Mouse (Mus musculus): Measurements from ENCODE around the gene Cit. TPM values are rescaled to one million over a fixed set of nuclear protein-coding genes. Genes with fewer than 3 reads are reported as not detected.
A peak's percentile ranks its signal among the peaks of the same experiment; 100 is the strongest.

The Cit gene
- polyA plus RNA-seq, 1 experiment from 2014 or later: 30.7 TPM

GRCm38 (mm10) chr5:115958344-115958743 lies 113.3 kb downstream of the Cit start:
- Histone ChIP-seq H3K27ac (replicated peaks; ENCODE audit: low read depth, low read length) (no peak overlapping the region), H3K9ac (ENCODE audit: low read length) (no peak overlapping the region), H3K9me3 (ENCODE audit: control insufficient read depth, low read length) (no peaks in the 10 kb centered on the region; the same call in 1 of the 2 replicates), H3K4me1 (ENCODE audit: control insufficient read depth, insufficient read depth, low read length) (no peaks in the 10 kb centered on the region), H3K36me3 (ENCODE audit: control insufficient read depth, insufficient read depth, low read length) (peaks cover 27% of the 10 kb centered on the region), H3K4me3 (ENCODE audit: low read depth, low read length) (no peak overlapping the region), H3K27me3 (ENCODE audit: control insufficient read depth, insufficient read depth, low read length) (no peaks in the 10 kb centered on the region), H3K4me2 (ENCODE audit: low read depth, severe bottlenecking) (no peak overlapping the region)
- DNase-seq (ENCODE audit: low spot score): no peak
- no peak for ATAC-seq (ENCODE audit: insufficient number of reproducible peaks, low FRiP score, low TSS enrichment, low read depth)
- 86% methylated on average over 1 of the region's 1 CpGs for WGBS

- 89% methylated on average over 11 of the region's 11 CpGs for WGBS
- Histone ChIP-seq H3K4me2 (ENCODE audit: low read depth, severe bottlenecking) (no peak overlapping the region), H3K4me1 (ENCODE audit: control insufficient read depth, insufficient read depth, low read length) (no peaks in the 10 kb centered on the region), H3K4me3 (ENCODE audit: low read depth, low read length) (no peak overlapping the region), H3K27ac (replicated peaks; ENCODE audit: low read depth, low read length) (no peak overlapping the region), H3K36me3 (ENCODE audit: control insufficient read depth, insufficient read depth, low read length) (peaks cover 24% of the 10 kb centered on the region), H3K27me3 (ENCODE audit: control insufficient read depth, insufficient read depth, low read length) (no peaks in the 10 kb centered on the region), H3K9me3 (ENCODE audit: control insufficient read depth, low read length) (no peaks in the 10 kb centered on the region; the same call in 1 of the 2 replicates), H3K9ac (ENCODE audit: low read length) (no peak overlapping the region)
- DNase-seq (ENCODE audit: low spot score): no peak
- no peak for ATAC-seq (ENCODE audit: insufficient number of reproducible peaks, low FRiP score, low TSS enrichment, low read depth)
Measured at GRCm38 (mm10) chr5:115958814-115959213, 113.7 kb downstream of the Cit start.

GRCm38 (mm10) chr5:115961809-115962208 lies 116.7 kb downstream of the Cit start:
- DNase-seq (ENCODE audit: low spot score) (no peak), ATAC-seq (ENCODE audit: insufficient number of reproducible peaks, low FRiP score, low TSS enrichment, low read depth) (no peak)
- no peaks in the 10 kb centered on the region; the same call in 1 of the 2 replicates for H3K9me3 ChIP-seq (ENCODE audit: control insufficient read depth, low read length)
- H3K4me1 ChIP-seq (ENCODE audit: control insufficient read depth, insufficient read depth, low read length): no peaks in the 10 kb centered on the region
- H3K4me2 ChIP-seq (ENCODE audit: low read depth, severe bottlenecking): no peak overlapping the region
- no peak overlapping the region for H3K9ac ChIP-seq (ENCODE audit: low read length)
- H3K4me3 ChIP-seq (ENCODE audit: low read depth, low read length): no peak overlapping the region
- no peaks in the 10 kb centered on the region for H3K27me3 ChIP-seq (ENCODE audit: control insufficient read depth, insufficient read depth, low read length)
- WGBS: 92% methylated on average over 9 of the region's 9 CpGs
- H3K36me3 ChIP-seq (ENCODE audit: control insufficient read depth, insufficient read depth, low read length): peaks cover 6% of the 10 kb centered on the region
- H3K27ac ChIP-seq (replicated peaks; ENCODE audit: low read depth, low read length): no peak overlapping the region

- DNase-seq (ENCODE audit: low spot score) (no peak), ATAC-seq (ENCODE audit: insufficient number of reproducible peaks, low FRiP score, low TSS enrichment, low read depth) (no peak)
- Histone ChIP-seq H3K9ac (ENCODE audit: low read length) (no peak overlapping the region), H3K4me3 (ENCODE audit: low read depth, low read length) (no peak overlapping the region), H3K4me2 (ENCODE audit: low read depth, severe bottlenecking) (no peak overlapping the region), H3K27ac (replicated peaks; ENCODE audit: low read depth, low read length) (no peak overlapping the region), H3K9me3 (ENCODE audit: control insufficient read depth, low read length) (no peaks in the 10 kb centered on the region), H3K4me1 (ENCODE audit: control insufficient read depth, insufficient read depth, low read length) (no peaks in the 10 kb centered on the region), H3K36me3 (ENCODE audit: control insufficient read depth, insufficient read depth, low read length) (peaks cover 12% of the 10 kb centered on the region; the same call in 1 of the 2 replicates), H3K27me3 (ENCODE audit: control insufficient read depth, insufficient read depth, low read length) (no peaks in the 10 kb centered on the region)
- WGBS: 94% methylated on average over 15 of the region's 15 CpGs
Measured at GRCm38 (mm10) chr5:115971236-115971635, 126.2 kb downstream of the Cit start.

GRCm38 (mm10) chr5:115975672-115976071 lies 130.6 kb downstream of the Cit start:
- no peak overlapping the region for H3K4me2 ChIP-seq (ENCODE audit: low read depth, severe bottlenecking)
- no peaks in the 10 kb centered on the region for H3K4me1 ChIP-seq (ENCODE audit: control insufficient read depth, insufficient read depth, low read length)
- no peak overlapping the region for H3K27ac ChIP-seq (replicated peaks; ENCODE audit: low read depth, low read length)
- DNase-seq (ENCODE audit: low spot score) (no peak), ATAC-seq (ENCODE audit: insufficient number of reproducible peaks, low FRiP score, low TSS enrichment, low read depth) (no peak)
- no peaks in the 10 kb centered on the region for H3K27me3 ChIP-seq (ENCODE audit: control insufficient read depth, insufficient read depth, low read length)
- H3K9me3 ChIP-seq (ENCODE audit: control insufficient read depth, low read length): no peaks in the 10 kb centered on the region
- no peak overlapping the region for H3K4me3 ChIP-seq (ENCODE audit: low read depth, low read length)
- WGBS: 94% methylated on average over 10 of the region's 10 CpGs
- H3K9ac ChIP-seq (ENCODE audit: low read length): no peak overlapping the region
- H3K36me3 ChIP-seq (ENCODE audit: control insufficient read depth, insufficient read depth, low read length): peaks cover 17% of the 10 kb centered on the region

- Histone ChIP-seq H3K9me3 (ENCODE audit: control insufficient read depth, low read length) (no peaks in the 10 kb centered on the region), H3K36me3 (ENCODE audit: control insufficient read depth, insufficient read depth, low read length) (peaks cover 18% of the 10 kb centered on the region), H3K4me2 (ENCODE audit: low read depth, severe bottlenecking) (no peak overlapping the region), H3K4me1 (ENCODE audit: control insufficient read depth, insufficient read depth, low read length) (no peaks in the 10 kb centered on the region), H3K4me3 (ENCODE audit: low read depth, low read length) (no peak overlapping the region), H3K27me3 (ENCODE audit: control insufficient read depth, insufficient read depth, low read length) (no peaks in the 10 kb centered on the region), H3K27ac (replicated peaks; ENCODE audit: low read depth, low read length) (no peak overlapping the region), H3K9ac (ENCODE audit: low read length) (no peak overlapping the region)
- no peak for DNase-seq (ENCODE audit: low spot score)
- 96% methylated on average over 5 of the region's 5 CpGs for WGBS
- ATAC-seq (ENCODE audit: insufficient number of reproducible peaks, low FRiP score, low TSS enrichment, low read depth): no peak
Measured at GRCm38 (mm10) chr5:115976446-115976845, 131.4 kb downstream of the Cit start.

GRCm38 (mm10) chr5:115977266-115977665 lies 132.2 kb downstream of the Cit start:
- no peak for ATAC-seq (ENCODE audit: insufficient number of reproducible peaks, low FRiP score, low TSS enrichment, low read depth)
- no peak overlapping the region for H3K27ac ChIP-seq (replicated peaks; ENCODE audit: low read depth, low read length)
- no peaks in the 10 kb centered on the region for H3K27me3 ChIP-seq (ENCODE audit: control insufficient read depth, insufficient read depth, low read length)
- H3K9ac ChIP-seq (ENCODE audit: low read length): no peak overlapping the region
- WGBS: 53% methylated on average over 10 of the region's 10 CpGs
- peaks cover 22% of the 10 kb centered on the region for H3K36me3 ChIP-seq (ENCODE audit: control insufficient read depth, insufficient read depth, low read length)
- no peak overlapping the region for H3K4me3 ChIP-seq (ENCODE audit: low read depth, low read length)
- no peaks in the 10 kb centered on the region for H3K9me3 ChIP-seq (ENCODE audit: control insufficient read depth, low read length)
- no peak overlapping the region for H3K4me2 ChIP-seq (ENCODE audit: low read depth, severe bottlenecking)
- no peaks in the 10 kb centered on the region for H3K4me1 ChIP-seq (ENCODE audit: control insufficient read depth, insufficient read depth, low read length)
- no peak for DNase-seq (ENCODE audit: low spot score)

GRCm38 (mm10) chr5:115977757-115978156 lies 132.7 kb downstream of the Cit start:
- Histone ChIP-seq H3K4me1 (ENCODE audit: control insufficient read depth, insufficient read depth, low read length) (no peaks in the 10 kb centered on the region), H3K36me3 (ENCODE audit: control insufficient read depth, insufficient read depth, low read length) (peaks cover 22% of the 10 kb centered on the region), H3K9me3 (ENCODE audit: control insufficient read depth, low read length) (no peaks in the 10 kb centered on the region), H3K4me2 (ENCODE audit: low read depth, severe bottlenecking) (no peak overlapping the region), H3K9ac (ENCODE audit: low read length) (no peak overlapping the region), H3K27me3 (ENCODE audit: control insufficient read depth, insufficient read depth, low read length) (no peaks in the 10 kb centered on the region), H3K4me3 (ENCODE audit: low read depth, low read length) (no peak overlapping the region), H3K27ac (replicated peaks; ENCODE audit: low read depth, low read length) (no peak overlapping the region)
- WGBS: 70% methylated on average over 10 of the region's 10 CpGs
- no peak for ATAC-seq (ENCODE audit: insufficient number of reproducible peaks, low FRiP score, low TSS enrichment, low read depth)
- DNase-seq (ENCODE audit: low spot score): no peak

GRCm38 (mm10) chr5:115978255-115978654 lies 133.2 kb downstream of the Cit start:
- no peak overlapping the region for H3K27ac ChIP-seq (replicated peaks; ENCODE audit: low read depth, low read length)

More at GRCm38 (mm10) chr5:115978255-115978654, 133.2 kb downstream of the Cit start:
- no peak overlapping the region for H3K4me3 ChIP-seq (ENCODE audit: low read depth, low read length)
- 67% methylated on average over 5 of the region's 5 CpGs for WGBS
- H3K4me1 ChIP-seq (ENCODE audit: control insufficient read depth, insufficient read depth, low read length): no peaks in the 10 kb centered on the region
- no peaks in the 10 kb centered on the region for H3K27me3 ChIP-seq (ENCODE audit: control insufficient read depth, insufficient read depth, low read length)
- peaks cover 23% of the 10 kb centered on the region for H3K36me3 ChIP-seq (ENCODE audit: control insufficient read depth, insufficient read depth, low read length)
- no peaks in the 10 kb centered on the region for H3K9me3 ChIP-seq (ENCODE audit: control insufficient read depth, low read length)
- no peak overlapping the region for H3K9ac ChIP-seq (ENCODE audit: low read length)
- DNase-seq (ENCODE audit: low spot score) (no peak), ATAC-seq (ENCODE audit: insufficient number of reproducible peaks, low FRiP score, low TSS enrichment, low read depth) (0 out of 2 replicates have a peak, but pooled peaks have one; percentile 44)
- H3K4me2 ChIP-seq (ENCODE audit: low read depth, severe bottlenecking): no peak overlapping the region

All from limb, embryonic 11.5 days (tissue).